Mouse (Mus musculus) liver, embryonic 16.5 days (tissue): ENCODE results near the gene Vmn1r87. TPM values are rescaled to one million over a fixed set of nuclear protein-coding genes. Genes with fewer than 3 reads are reported as not detected.
"Not testable (repeated sequence)": the region's sequence is repeated elsewhere in the genome, so short reads cannot be mapped to it uniquely, and the experiment has no call there.

Experiments
- ATAC-seq: fragments of 200-750 bp; cut with Nextera tagmentation; 2 replicates; pipeline ENCODE4 v1.8.0; 2017; ENCODE audit warnings: low read depth, mild to moderate bottlenecking, moderate number of reproducible peaks, moderate library complexity
- H3K27ac ChIP-seq: fragments of 300-500 bp; sonication (generic); 2 replicates; pipeline ENCODE4 v1.5.1; 2014; ENCODE audit warnings: mild to moderate bottlenecking, low read length
- H3K27me3 ChIP-seq: fragments of 300-500 bp; sonication (generic); 2 replicates; pipeline ENCODE4 v1.6.1; 2014; ENCODE audit warnings: low read depth, low read length, mixed read lengths; ENCODE audit not compliant: control insufficient read depth, insufficient read depth
- H3K36me3 ChIP-seq: fragments of 300-500 bp; sonication (generic); 2 replicates; pipeline ENCODE4 v1.6.1; 2014; ENCODE audit warnings: mild to moderate bottlenecking; ENCODE audit not compliant: control insufficient read depth, insufficient read depth
- H3K4me1 ChIP-seq: fragments of 300-500 bp; sonication (generic); 2 replicates; pipeline ENCODE4 v1.6.1; 2014; ENCODE audit warnings: low read depth, low read length, mixed read lengths; ENCODE audit not compliant: control insufficient read depth
- H3K4me2 ChIP-seq: fragments of 300-500 bp; sonication (generic); 2 replicates; pipeline ENCODE4 v1.6.1; 2014; ENCODE audit warnings: low read depth, low read length, mixed read lengths
- H3K4me3 ChIP-seq: fragments of 300-500 bp; sonication (generic); 2 replicates; pipeline ENCODE4 v1.5.1; 2014; ENCODE audit warnings: low read depth, mild to moderate bottlenecking, low read length
- H3K9ac ChIP-seq: fragments of 300-500 bp; sonication (generic); 2 replicates; pipeline ENCODE4 v1.6.1; 2014; ENCODE audit warnings: low read depth, low read length
- H3K9me3 ChIP-seq: fragments of 300-500 bp; sonication (generic); replicated peaks from 2 replicates; pipeline ENCODE4 v1.6.1; 2016; ENCODE audit warnings: low read length; ENCODE audit not compliant: control insufficient read depth
- WGBS: fragments of 180-500 bp; shearing (Covaris S2); extraction: QIAGEN DNeasy Blood & Tissue Kit; methylation state at CpG from one replicate; pipeline ENCODE4 v1.1.7; 2014; ENCODE audit not compliant: insufficient replicate concordance; 5-methylcytosine and 5-hydroxymethylcytosine counted together
- polyA plus RNA-seq: library from polyadenylated mRNA; unstranded; fragments of >200 nt; fragmentation: Nextera tagmentation; extraction: Ambion mirVana; gene quantifications from 2 replicates; pipeline ENCODE4 v1.2.1, GENCODE M21; 2015

Vmn1r87 gene
- not detected in 2 replicates for polyA plus RNA-seq

GRCm38 (mm10) chr7:13140057-13140456 lies at the start of gene Vmn1r87:
Gene Vmn1r87 (minus strand): TSS chr7:13140157.
- WGBS: 58% methylated on average over 1 of the region's 1 CpGs
- H3K4me2 ChIP-seq: no peak within 1 kb of the TSS
- no peak within 1 kb of the TSS for H3K27ac ChIP-seq
- no peaks in the 10 kb centered on the region for H3K27me3 ChIP-seq
- ATAC-seq: no peak
- H3K36me3 ChIP-seq: no peaks in the 10 kb centered on the region
- H3K4me3 ChIP-seq: no peak within 1 kb of the TSS
- no peak within 1 kb of the TSS for H3K9ac ChIP-seq
- no peaks in the 10 kb centered on the region for H3K9me3 ChIP-seq
- H3K4me1 ChIP-seq: no peaks in the 10 kb centered on the region

GRCm38 (mm10) chr7:13159268-13159667 lies 19.3 kb upstream of the Vmn1r87 start, which contains the start of gene Vmn1r88:
Gene Vmn1r88 (plus strand): TSS chr7:13159568.
- no peak within 1 kb of the TSS for H3K4me2 ChIP-seq
- ATAC-seq: no peak
- H3K9me3 ChIP-seq: no peaks in the 10 kb centered on the region
- H3K4me1 ChIP-seq: no peaks in the 10 kb centered on the region
- H3K27me3 ChIP-seq: no peaks in the 10 kb centered on the region
- H3K9ac ChIP-seq: no peak within 1 kb of the TSS
- H3K4me3 ChIP-seq: no peak within 1 kb of the TSS
- no peak within 1 kb of the TSS for H3K27ac ChIP-seq
- no peaks in the 10 kb centered on the region for H3K36me3 ChIP-seq

GRCm38 (mm10) chr7:13137340-13137739 lies 2.6 kb downstream of the Vmn1r87 start:
- H3K36me3 ChIP-seq: no peaks in the 10 kb centered on the region
- no peaks in the 10 kb centered on the region for H3K9me3 ChIP-seq
- no peak overlapping the region for H3K4me2 ChIP-seq
- H3K4me3 ChIP-seq: no peak overlapping the region
- no peak for ATAC-seq
- H3K27ac ChIP-seq: no peak overlapping the region
- H3K27me3 ChIP-seq: no peaks in the 10 kb centered on the region
- no peak overlapping the region for H3K9ac ChIP-seq
- no peaks in the 10 kb centered on the region for H3K4me1 ChIP-seq

GRCm38 (mm10) chr7:13131856-13132255 lies 8.1 kb downstream of the Vmn1r87 start:
- WGBS: 69% methylated on average over 2 of the region's 2 CpGs
- Histone ChIP-seq H3K36me3 (no peaks in the 10 kb centered on the region), H3K27me3 (no peaks in the 10 kb centered on the region)

GRCm38 (mm10) chr7:13123554-13124153 lies 16.3 kb downstream of the Vmn1r87 start:
- not testable (repeated sequence) for H3K27ac ChIP-seq, H3K36me3 ChIP-seq, H3K27me3 ChIP-seq, H3K4me3 ChIP-seq, H3K4me1 ChIP-seq, H3K9me3 ChIP-seq, H3K9ac ChIP-seq
- 0 out of 2 replicates have a peak overlapping the region, but pooled peaks have one; percentile 1 for H3K4me2 ChIP-seq
- whole genome bisulfite sequencing: 3% methylated on average over 14 of the region's 34 CpGs
- peak; percentile 76 for ATAC-seq

More at GRCm38 (mm10) chr7:13131856-13132255, 8.1 kb downstream of the Vmn1r87 start:
- H3K9me3 ChIP-seq: no peaks in the 10 kb centered on the region
- no peak overlapping the region for H3K9ac ChIP-seq
- H3K4me3 ChIP-seq: no peak overlapping the region
- ATAC-seq: no peak
- H3K27ac ChIP-seq: no peak overlapping the region
- H3K4me2 ChIP-seq: no peak overlapping the region
- H3K4me1 ChIP-seq: no peaks in the 10 kb centered on the region

GRCm38 (mm10) chr7:13119817-13120216 lies 20.1 kb downstream of the Vmn1r87 start, which contains the start of gene Vmn1r86:
Gene Vmn1r86 (minus strand): TSS chr7:13119917.
- Histone ChIP-seq H3K4me1 (no peaks in the 10 kb centered on the region), H3K9ac (no peak within 1 kb of the TSS), H3K27ac (no peak within 1 kb of the TSS), H3K36me3 (no peaks in the 10 kb centered on the region), H3K27me3 (no peaks in the 10 kb centered on the region), H3K4me3 (no peak within 1 kb of the TSS), H3K9me3 (no peaks in the 10 kb centered on the region), H3K4me2 (no peak within 1 kb of the TSS)
- no peak for ATAC-seq

- 29% methylated on average over 3 of the region's 3 CpGs for WGBS
- no peak for ATAC-seq
- Histone ChIP-seq H3K36me3 (no peaks in the 10 kb centered on the region), H3K9me3 (no peaks in the 10 kb centered on the region), H3K4me2 (no peak within 1 kb of the TSS), H3K4me3 (no peak within 1 kb of the TSS), H3K9ac (no peak within 1 kb of the TSS), H3K27me3 (no peaks in the 10 kb centered on the region), H3K27ac (no peak within 1 kb of the TSS), H3K4me1 (no peaks in the 10 kb centered on the region)
Observed at GRCm38 (mm10) chr7:13095073-13095472, 44.9 kb downstream of the Vmn1r87 start, which contains the start of gene Vmn1r85. Gene Vmn1r85 (minus strand): TSS chr7:13095173.

Other genes with a start within 250 kb of the Vmn1r87 start
- gene Zscan22, start 242.3 kb downstream of the Vmn1r87 start, polyA plus RNA-seq: 3.3 and 3.9 TPM in 2 replicates
- gene Rps5, start 217.9 kb downstream of the Vmn1r87 start, polyA plus RNA-seq: 473 and 517 TPM in 2 replicates
- 0.07 and 0.09 TPM in 2 replicates for gene Rnf225, start 212.7 kb downstream of the Vmn1r87 start, polyA plus RNA-seq
- gene Zfp324, start 174.3 kb downstream of the Vmn1r87 start, polyA plus RNA-seq: 2.4 and 2.6 TPM in 2 replicates
- gene Zfp446, start 162.3 kb downstream of the Vmn1r87 start, polyA plus RNA-seq: 2.9 TPM in 2 replicates
- gene Slc27a5, start 142.0 kb downstream of the Vmn1r87 start, polyA plus RNA-seq: 23.6 and 26.5 TPM in 2 replicates
- gene Trim28, start 141.0 kb downstream of the Vmn1r87 start, polyA plus RNA-seq: 50.0 and 57.9 TPM in 2 replicates
- gene Zbtb45, start 130.1 kb downstream of the Vmn1r87 start, polyA plus RNA-seq: 10.0 and 11.4 TPM in 2 replicates
- gene Chmp2a, start 105.3 kb downstream of the Vmn1r87 start, polyA plus RNA-seq: 119 and 122 TPM in 2 replicates
- gene Ube2m, start 101.9 kb downstream of the Vmn1r87 start, polyA plus RNA-seq: 10.6 and 14.3 TPM in 2 replicates
- 0.44 and 0.50 TPM in 2 replicates for gene Mzf1, start 85.4 kb downstream of the Vmn1r87 start, polyA plus RNA-seq
- not detected in 2 replicates for gene Vmn1r85, start 45.0 kb downstream of the Vmn1r87 start, polyA plus RNA-seq
- not detected in 2 replicates for gene Vmn1r86, start 20.2 kb downstream of the Vmn1r87 start, polyA plus RNA-seq
- not detected in 2 replicates for gene Vmn1r88, start 19.4 kb upstream of the Vmn1r87 start, polyA plus RNA-seq
- gene Vmn1r89, start 72.9 kb upstream of the Vmn1r87 start, polyA plus RNA-seq: not detected in 2 replicates
- 80.3 and 87.9 TPM in 2 replicates for gene Lig1, start 137.1 kb upstream of the Vmn1r87 start, polyA plus RNA-seq
- 2.2 and 3.3 TPM in 2 replicates for gene Zswim9, start 138.6 kb upstream of the Vmn1r87 start, polyA plus RNA-seq
- gene Pla2g4c, start 184.5 kb upstream of the Vmn1r87 start, polyA plus RNA-seq: 2.1 and 2.5 TPM in 2 replicates